Mouse (Mus musculus): Measurements from ENCODE around the gene Mtmr12.

GRCm38 (mm10) chr15:12250350-12250749, 45.5 kb downstream of the Mtmr12 start:
- TF ChIP-seq POLR2A (IDR thresholded peaks at IDR 0.05; ENCODE audit: borderline replicate concordance, extremely low read depth, insufficient read depth, insufficient read length, poor library complexity, severe bottlenecking) = no peak
- TF ChIP-seq CTCF (IDR thresholded peaks at IDR 0.05; ENCODE audit: borderline replicate concordance, extremely low read depth, insufficient read depth, insufficient read length) = no peak
